Mouse (Mus musculus) hindbrain, postnatal 0 days (tissue): ENCODE measurements around the gene B4galt1. TPM values are rescaled to one million over a fixed set of nuclear protein-coding genes. Genes with fewer than 3 reads are reported as not detected.

Experiments
- ATAC-seq: fragments of 200-750 bp; cut with Nextera tagmentation; 2 replicates; pipeline ENCODE4 v1.8.0; 2017; ENCODE audit warnings: mild to moderate bottlenecking, moderate TSS enrichment, moderate library complexity
- DNase-seq: peaks from one replicate; pipeline ENCODE4 v3.0.0-alpha.2; 2015; ENCODE audit warnings: low spot score
- H3K27ac ChIP-seq: fragments of 300-500 bp; sonication (generic); 2 replicates; pipeline ENCODE4 v1.5.1; 2014; ENCODE audit warnings: mild to moderate bottlenecking
- H3K27me3 ChIP-seq: fragments of 300-500 bp; sonication (generic); 2 replicates; pipeline ENCODE4 v1.6.1; 2014; ENCODE audit warnings: low read length, mixed read lengths; ENCODE audit not compliant: insufficient read depth
- H3K36me3 ChIP-seq: fragments of 300-500 bp; sonication (generic); 2 replicates; pipeline ENCODE4 v1.6.1; 2014; ENCODE audit warnings: low read length, mixed read lengths; ENCODE audit not compliant: insufficient read depth
- H3K4me1 ChIP-seq: fragments of 300-500 bp; sonication (generic); 2 replicates; pipeline ENCODE4 v1.6.1; 2014; ENCODE audit warnings: antibody characterized with exemption, low read length, mixed read lengths; ENCODE audit not compliant: insufficient read depth
- H3K4me2 ChIP-seq: fragments of 300-500 bp; sonication (generic); 2 replicates; pipeline ENCODE4 v1.6.1; 2014; ENCODE audit warnings: low read depth, mild to moderate bottlenecking, low read length, moderate library complexity, mixed read lengths
- H3K4me3 ChIP-seq: fragments of 300-500 bp; sonication (generic); 2 replicates; pipeline ENCODE4 v1.5.1; 2014; ENCODE audit warnings: low read length
- H3K9ac ChIP-seq: fragments of 300-500 bp; sonication (generic); replicated peaks from 2 replicates; pipeline ENCODE4 v1.6.1; 2014; ENCODE audit warnings: mild to moderate bottlenecking, low read length, moderate library complexity, mixed read lengths
- H3K9me3 ChIP-seq: fragments of 300-500 bp; sonication (generic); 2 replicates; pipeline ENCODE4 v1.6.1; 2016; ENCODE audit warnings: low read length, mixed read lengths
- CTCF ChIP-seq: IDR thresholded peaks from 2 replicates; pipeline ENCODE4 v1.5.1; 2016; ENCODE audit warnings: antibody characterized with exemption, control low read depth, low read depth
- WGBS: fragments of 180-500 bp; shearing (Covaris S2); extraction: QIAGEN DNeasy Blood & Tissue Kit; methylation state at CpG from one replicate; pipeline ENCODE4 v1.1.7; 2014; 5-methylcytosine and 5-hydroxymethylcytosine counted together
- polyA plus RNA-seq: library from polyadenylated mRNA; unstranded; fragments of >200 nt; fragmentation: Nextera tagmentation; extraction: Ambion mirVana; gene quantifications from 2 replicates; pipeline ENCODE4 v1.2.1, GENCODE M21; 2015
- total RNA-seq: library from RNA; depleted of rRNA; stranded (reverse); fragments of >200 nt; gene quantifications from 2 replicates; pipeline ENCODE4 v1.2.3, GENCODE M21; 2014

The B4galt1 gene
- total and polyA plus RNA-seq, 2 experiments from 2014 or later: 7.6 to 14.5 TPM

- peak; percentile 88 for ATAC-seq
- no peak overlapping the region for H3K4me2 ChIP-seq
- H3K9me3 ChIP-seq: no peaks in the 10 kb centered on the region
- peaks cover 8% of the 10 kb centered on the region for H3K4me1 ChIP-seq
- H3K27me3 ChIP-seq: no peaks in the 10 kb centered on the region
- no peaks in the 10 kb centered on the region for H3K36me3 ChIP-seq
- peak; percentile 75 for DNase-seq
- no peak overlapping the region for H3K4me3 ChIP-seq
- no peak overlapping the region for H3K9ac ChIP-seq
- TF ChIP-seq CTCF: no peak
- peak overlapping the region; percentile 77 for H3K27ac ChIP-seq
- WGBS: 6% methylated on average over 5 of the region's 5 CpGs
These were observed 9.5 kb downstream of the B4galt1 start for GRCm38 (mm10) chr4:40844251-40844721.

GRCm38 (mm10) chr4:40843726-40844125, 10.1 kb downstream of the B4galt1 start:
- no peak for TF ChIP-seq CTCF
- no peak overlapping the region for H3K4me2 ChIP-seq
- no peak overlapping the region for H3K4me3 ChIP-seq
- H3K27me3 ChIP-seq: no peaks in the 10 kb centered on the region
- H3K9ac ChIP-seq: no peak overlapping the region
- no peak for DNase-seq
- WGBS: 64% methylated on average over 8 of the region's 8 CpGs
- peak overlapping the region; percentile 77; the same call in 1 of the 2 replicates for H3K27ac ChIP-seq
- no peaks in the 10 kb centered on the region for H3K9me3 ChIP-seq
- peaks cover 8% of the 10 kb centered on the region for H3K4me1 ChIP-seq
- no peak for ATAC-seq
- no peaks in the 10 kb centered on the region for H3K36me3 ChIP-seq

- DNase-seq: no peak
- no peaks in the 10 kb centered on the region for H3K9me3 ChIP-seq
- 87% methylated on average over 2 of the region's 2 CpGs for WGBS
These were observed 13.4 kb downstream of the B4galt1 start for GRCm38 (mm10) chr4:40840448-40840847.

GRCm38 (mm10) chr4:40839251-40839650, 14.6 kb downstream of the B4galt1 start:
- 92% methylated on average over 12 of the region's 12 CpGs for WGBS
- peaks cover 4% of the 10 kb centered on the region for H3K4me1 ChIP-seq
- no peaks in the 10 kb centered on the region for H3K27me3 ChIP-seq
- TF ChIP-seq CTCF: no peak
- no peak overlapping the region for H3K27ac ChIP-seq
- no peaks in the 10 kb centered on the region for H3K9me3 ChIP-seq
- ATAC-seq (no peak), DNase-seq (no peak)
- H3K4me3 ChIP-seq: no peak overlapping the region
- H3K4me2 ChIP-seq: no peak overlapping the region
- no peaks in the 10 kb centered on the region for H3K36me3 ChIP-seq
- H3K9ac ChIP-seq: no peak overlapping the region

More at GRCm38 (mm10) chr4:40840448-40840847, 13.4 kb downstream of the B4galt1 start:
- ATAC-seq: no peak
- Histone ChIP-seq H3K27ac (no peak overlapping the region), H3K9ac (no peak overlapping the region), H3K4me3 (no peak overlapping the region), H3K4me1 (peaks cover 8% of the 10 kb centered on the region), H3K4me2 (no peak overlapping the region), H3K36me3 (no peaks in the 10 kb centered on the region), H3K27me3 (no peaks in the 10 kb centered on the region)
- no peak for TF ChIP-seq CTCF

GRCm38 (mm10) chr4:40837451-40838285, 16.1 kb downstream of the B4galt1 start:
- peak; percentile 42 for DNase-seq
- no peaks in the 10 kb centered on the region for H3K9me3 ChIP-seq
- H3K4me2 ChIP-seq: no peak overlapping the region
- TF ChIP-seq CTCF: no peak
- WGBS: 49% methylated on average over 10 of the region's 10 CpGs
- H3K4me1 ChIP-seq: no peaks in the 10 kb centered on the region
- no peak overlapping the region for H3K4me3 ChIP-seq
- ATAC-seq: no peak
- no peak overlapping the region for H3K27ac ChIP-seq
- H3K9ac ChIP-seq: no peak overlapping the region
- no peaks in the 10 kb centered on the region for H3K27me3 ChIP-seq
- no peaks in the 10 kb centered on the region for H3K36me3 ChIP-seq

GRCm38 (mm10) chr4:40837008-40837407, 16.8 kb downstream of the B4galt1 start:
- no peak overlapping the region for H3K4me2 ChIP-seq
- DNase-seq (no peak), ATAC-seq (no peak)
- H3K4me1 ChIP-seq: no peaks in the 10 kb centered on the region
- H3K36me3 ChIP-seq: no peaks in the 10 kb centered on the region
- no peak overlapping the region for H3K4me3 ChIP-seq
- no peaks in the 10 kb centered on the region for H3K9me3 ChIP-seq
- H3K9ac ChIP-seq: no peak overlapping the region
- H3K27ac ChIP-seq: no peak overlapping the region
- H3K27me3 ChIP-seq: no peaks in the 10 kb centered on the region
- 69% methylated on average over 3 of the region's 3 CpGs for WGBS
- no peak for TF ChIP-seq CTCF

- no peak overlapping the region for H3K27ac ChIP-seq
These were observed 18.9 kb downstream of the B4galt1 start for GRCm38 (mm10) chr4:40834872-40835271.

More at GRCm38 (mm10) chr4:40834872-40835271, 18.9 kb downstream of the B4galt1 start:
- Histone ChIP-seq H3K4me3 (no peak overlapping the region), H3K4me2 (no peak overlapping the region), H3K27me3 (no peaks in the 10 kb centered on the region), H3K4me1 (no peaks in the 10 kb centered on the region), H3K9me3 (no peaks in the 10 kb centered on the region), H3K36me3 (no peaks in the 10 kb centered on the region), H3K9ac (no peak overlapping the region)
- DNase-seq (no peak), ATAC-seq (no peak)
- 87% methylated on average over 5 of the region's 5 CpGs for WGBS
- no peak for TF ChIP-seq CTCF
